Mouse (Mus musculus) neural tube, embryonic 12.5 days (tissue): ENCODE data around the gene Aknad1. TPM values are rescaled to one million over a fixed set of nuclear protein-coding genes. Genes with fewer than 3 reads are reported as not detected.

ENCODE experiments used
- ATAC-seq: fragments of 200-750 bp; cut with Nextera tagmentation; 2 replicates; pipeline ENCODE4 v1.8.0; 2017; ENCODE audit warnings: low read depth, mild to moderate bottlenecking, moderate TSS enrichment, moderate library complexity; ENCODE audit not compliant: low FRiP score
- H3K27ac ChIP-seq: fragments of 300-500 bp; sonication (generic); 2 replicates; pipeline ENCODE4 v1.5.1; 2016
- H3K27me3 ChIP-seq: fragments of 300-500 bp; sonication (generic); replicated peaks from 2 replicates; pipeline ENCODE4 v1.6.1; 2016; ENCODE audit warnings: mild to moderate bottlenecking
- H3K36me3 ChIP-seq: fragments of 300-500 bp; sonication (generic); 2 replicates; pipeline ENCODE4 v1.6.1; 2016; ENCODE audit warnings: mild to moderate bottlenecking
- H3K4me1 ChIP-seq: fragments of 300-500 bp; sonication (generic); 2 replicates; pipeline ENCODE4 v1.6.1; 2016
- H3K4me2 ChIP-seq: fragments of 300-500 bp; sonication (generic); replicated peaks from 2 replicates; pipeline ENCODE4 v1.6.1; 2016; ENCODE audit warnings: mild to moderate bottlenecking
- H3K4me3 ChIP-seq: fragments of 300-500 bp; sonication (generic); 2 replicates; pipeline ENCODE4 v1.5.1; 2016
- H3K9ac ChIP-seq: fragments of 300-500 bp; sonication (generic); 2 replicates; pipeline ENCODE4 v1.6.1; 2016; ENCODE audit warnings: mild to moderate bottlenecking
- H3K9me3 ChIP-seq: fragments of 300-500 bp; sonication (generic); 2 replicates; pipeline ENCODE4 v1.6.1; 2016; ENCODE audit warnings: mild to moderate bottlenecking
- WGBS: fragments of 180-500 bp; shearing (Covaris S2); methylation state at CpG from one replicate; pipeline ENCODE4 v1.1.7; 2016; 5-methylcytosine and 5-hydroxymethylcytosine counted together
- polyA plus RNA-seq: library from polyadenylated mRNA; unstranded; fragments of >200 nt; fragmentation: Nextera tagmentation; extraction: Ambion mirVana; gene quantifications from 2 replicates; pipeline ENCODE4 v1.2.1, GENCODE M21; 2016

Aknad1 gene
- polyA plus RNA-seq, 1 experiment from 2014 or later = 0.08 TPM

DNA sequence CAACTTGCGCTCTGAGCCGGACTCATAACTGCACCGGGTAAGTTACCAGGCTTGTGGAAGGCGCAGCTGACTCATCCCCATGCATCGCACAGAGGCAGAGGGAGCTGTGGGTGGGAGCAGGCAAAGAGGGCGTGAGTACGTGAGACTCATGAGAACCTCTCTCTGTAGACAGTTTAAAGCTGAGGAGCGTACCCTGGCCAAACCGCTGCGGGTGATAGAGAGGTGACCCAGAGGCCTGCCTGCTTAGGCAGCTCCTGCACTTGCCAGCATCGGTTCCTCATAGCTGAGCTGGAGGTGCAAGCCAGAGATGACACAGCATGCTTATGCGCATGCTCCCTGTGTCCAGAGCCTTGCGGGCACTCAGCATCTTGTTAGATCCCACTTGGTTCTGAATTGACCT lies 32.8 kb downstream of the Aknad1 start:
- Histone ChIP-seq H3K9me3 (no peaks in the 10 kb centered on the region), H3K4me1 (no peaks in the 10 kb centered on the region), H3K36me3 (no peaks in the 10 kb centered on the region), H3K27me3 (no peaks in the 10 kb centered on the region), H3K4me3 (no peak overlapping the region), H3K4me2 (no peak overlapping the region), H3K27ac (no peak overlapping the region), H3K9ac (no peak overlapping the region)
- WGBS = 92% methylated on average over 13 of the region's 13 CpGs
- ATAC-seq = no peak

DNA sequence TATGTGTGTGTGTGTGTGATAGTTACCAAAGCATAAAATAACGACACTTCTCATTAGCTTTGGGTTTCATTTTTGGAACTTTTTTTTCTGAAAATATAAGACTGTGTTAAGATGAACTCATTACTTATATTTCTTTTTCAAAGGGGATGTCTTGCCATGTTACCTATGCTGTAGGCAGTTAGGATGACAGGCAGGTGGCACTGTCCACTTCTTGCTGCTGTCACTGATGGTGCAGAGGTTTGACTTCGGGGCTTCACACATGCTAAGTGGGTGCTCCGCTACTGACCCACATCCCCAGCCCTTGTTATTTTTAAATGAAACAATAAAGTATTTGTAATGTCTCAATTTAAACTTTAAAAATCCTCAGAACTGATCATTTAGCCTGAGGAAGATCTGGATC lies 33.4 kb downstream of the Aknad1 start:
- Histone ChIP-seq H3K27me3 (no peaks in the 10 kb centered on the region), H3K9me3 (no peaks in the 10 kb centered on the region), H3K27ac (no peak overlapping the region), H3K4me3 (no peak overlapping the region), H3K9ac (no peak overlapping the region), H3K36me3 (no peaks in the 10 kb centered on the region), H3K4me1 (no peaks in the 10 kb centered on the region), H3K4me2 (no peak overlapping the region)
- ATAC-seq = no peak
- WGBS = 90% methylated on average over 3 of the region's 3 CpGs

DNA sequence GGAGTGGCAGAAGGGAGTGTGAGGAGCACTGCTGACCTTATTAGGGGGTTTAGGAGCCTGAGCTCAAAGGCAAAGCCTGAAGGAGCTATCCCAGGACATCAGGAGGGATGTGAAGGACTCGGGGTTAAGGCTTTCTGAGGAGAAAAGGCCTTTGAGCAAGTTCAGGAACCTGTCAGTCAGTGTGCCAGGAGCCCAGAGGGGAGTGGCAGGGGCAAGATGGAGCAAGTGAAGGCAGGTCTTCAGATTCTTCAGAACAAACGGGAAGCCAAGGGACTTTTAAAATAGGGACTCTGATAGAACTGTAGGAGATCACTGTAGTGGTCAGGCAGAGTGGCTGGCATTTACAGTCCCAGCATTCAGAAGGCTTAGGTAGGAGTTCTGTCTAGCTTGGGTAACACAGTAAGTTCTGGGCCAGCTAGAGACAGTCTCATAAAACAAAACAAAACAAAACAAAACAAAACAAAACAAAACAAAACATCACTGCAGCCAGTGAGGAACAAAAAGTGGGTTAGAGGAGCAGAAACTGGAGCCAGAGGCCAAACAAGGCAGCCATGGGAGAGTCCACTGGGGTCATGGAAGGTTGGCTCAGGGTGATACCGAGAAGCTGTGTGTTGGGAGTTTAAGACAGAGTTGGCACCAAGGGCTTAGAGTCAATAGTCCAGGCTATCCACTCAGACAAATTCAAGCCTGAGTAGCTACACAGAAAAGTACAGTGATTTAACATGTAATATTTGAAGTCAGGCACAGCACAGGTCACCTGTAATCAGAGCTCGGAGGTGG lies 39.5 kb downstream of the Aknad1 start:
- Histone ChIP-seq H3K9me3 (no peaks in the 10 kb centered on the region), H3K4me3 (no peak overlapping the region), H3K27me3 (no peaks in the 10 kb centered on the region), H3K36me3 (no peaks in the 10 kb centered on the region), H3K27ac (no peak overlapping the region), H3K4me1 (no peaks in the 10 kb centered on the region), H3K4me2 (no peak overlapping the region), H3K9ac (no peak overlapping the region)
- 75% methylated on average over 4 of the region's 4 CpGs for WGBS
- ATAC-seq = no peak

DNA sequence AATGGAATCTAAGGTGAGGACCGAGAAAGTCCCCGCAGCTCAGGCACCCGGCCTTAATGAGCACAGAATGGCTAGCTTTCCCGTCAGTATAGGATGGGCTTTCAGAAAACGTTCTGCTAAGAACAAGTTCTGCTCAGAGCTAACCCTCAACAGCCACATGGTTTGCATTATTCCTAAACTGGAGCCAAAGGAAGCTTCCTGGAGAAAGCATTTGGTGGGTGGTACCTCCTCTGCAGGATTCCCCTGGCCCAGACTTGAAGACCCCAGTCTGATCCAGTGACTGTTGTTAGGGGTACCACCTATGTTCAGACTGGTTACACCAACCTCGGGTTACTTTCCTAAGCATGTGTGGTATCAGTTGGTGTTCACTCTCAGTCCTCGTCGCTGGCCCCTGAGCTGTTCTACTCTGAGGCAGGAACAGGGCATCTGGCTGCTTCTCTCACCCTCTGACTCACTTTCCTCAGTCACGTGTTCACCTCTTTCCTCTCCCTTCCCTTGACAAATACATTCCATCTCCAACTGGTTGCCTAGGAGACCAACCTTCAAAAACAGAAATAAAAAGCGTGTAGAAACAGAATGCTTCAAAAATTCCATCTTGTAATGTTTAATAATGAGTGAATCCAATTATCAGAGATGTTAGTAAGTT lies 41.9 kb downstream of the Aknad1 start:
- no peak overlapping the region for H3K27ac ChIP-seq
- H3K27me3 ChIP-seq = no peaks in the 10 kb centered on the region
- no peak overlapping the region for H3K4me2 ChIP-seq
- H3K9ac ChIP-seq = no peak overlapping the region
- H3K36me3 ChIP-seq = no peaks in the 10 kb centered on the region
- no peaks in the 10 kb centered on the region for H3K4me1 ChIP-seq
- ATAC-seq = no peak
- WGBS = 70% methylated on average over 10 of the region's 10 CpGs
- peaks cover 10% of the 10 kb centered on the region; the same call in 1 of the 2 replicates for H3K9me3 ChIP-seq
- H3K4me3 ChIP-seq = no peak overlapping the region

DNA sequence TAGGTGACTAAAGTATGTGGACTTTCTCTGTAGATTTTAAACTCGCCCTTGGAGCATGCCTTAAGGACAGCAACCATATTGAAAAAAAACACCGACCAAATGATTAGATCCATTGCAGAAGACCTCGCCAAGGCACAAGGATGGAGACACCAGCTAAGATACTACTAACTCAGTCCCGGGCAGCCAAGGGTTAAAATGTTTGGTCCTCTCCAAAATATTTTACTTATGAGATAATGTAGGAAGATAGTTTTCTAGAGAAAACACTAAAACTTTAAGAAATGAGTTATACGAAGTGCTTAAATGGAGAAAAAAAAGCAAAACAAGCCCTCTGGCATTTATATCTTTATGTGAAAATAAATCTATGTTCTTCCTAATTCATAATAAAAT lies 42.4 kb downstream of the Aknad1 start:
- H3K9ac ChIP-seq = no peak overlapping the region
- no peak overlapping the region for H3K27ac ChIP-seq
- H3K9me3 ChIP-seq = peaks cover 10% of the 10 kb centered on the region; the same call in 1 of the 2 replicates
- H3K36me3 ChIP-seq = no peaks in the 10 kb centered on the region
- no peak for ATAC-seq
- H3K4me1 ChIP-seq = no peaks in the 10 kb centered on the region
- no peak overlapping the region for H3K4me2 ChIP-seq
- no peaks in the 10 kb centered on the region for H3K27me3 ChIP-seq
- 89% methylated on average over 5 of the region's 5 CpGs for WGBS
- H3K4me3 ChIP-seq = no peak overlapping the region

DNA sequence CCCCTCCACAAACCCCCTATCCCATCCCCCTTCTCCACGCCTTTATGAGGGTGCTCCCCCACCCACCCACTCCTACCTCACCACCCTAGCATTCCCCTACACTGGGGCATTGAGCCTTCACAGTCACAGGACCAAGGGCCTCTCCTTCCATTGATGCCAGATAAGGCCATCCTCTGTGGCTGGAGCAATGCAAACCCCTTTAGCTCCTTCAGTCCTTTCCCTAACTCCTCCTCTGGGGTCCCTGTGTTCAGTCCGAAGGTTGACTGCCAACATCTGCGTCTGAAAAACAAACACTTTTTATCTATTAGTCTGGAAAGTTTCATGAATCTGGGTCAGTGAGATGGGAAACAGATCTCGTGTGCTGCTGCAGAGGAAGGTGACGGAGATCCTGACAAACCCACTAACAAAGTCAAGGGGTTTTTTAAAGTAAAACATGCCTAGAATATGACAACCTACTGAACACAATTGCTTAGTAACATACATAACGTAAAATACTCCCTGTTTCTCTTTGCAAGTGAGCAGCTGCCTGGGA lies 43.0 kb downstream of the Aknad1 start:
- H3K9ac ChIP-seq = no peak overlapping the region
- no peaks in the 10 kb centered on the region for H3K4me1 ChIP-seq
- no peaks in the 10 kb centered on the region for H3K36me3 ChIP-seq
- H3K27ac ChIP-seq = no peak overlapping the region
- ATAC-seq = no peak
- H3K27me3 ChIP-seq = no peaks in the 10 kb centered on the region
- H3K9me3 ChIP-seq = peaks cover 10% of the 10 kb centered on the region; the same call in 1 of the 2 replicates
- no peak overlapping the region for H3K4me2 ChIP-seq
- WGBS = 82% methylated on average over 6 of the region's 6 CpGs
- H3K4me3 ChIP-seq = no peak overlapping the region

DNA sequence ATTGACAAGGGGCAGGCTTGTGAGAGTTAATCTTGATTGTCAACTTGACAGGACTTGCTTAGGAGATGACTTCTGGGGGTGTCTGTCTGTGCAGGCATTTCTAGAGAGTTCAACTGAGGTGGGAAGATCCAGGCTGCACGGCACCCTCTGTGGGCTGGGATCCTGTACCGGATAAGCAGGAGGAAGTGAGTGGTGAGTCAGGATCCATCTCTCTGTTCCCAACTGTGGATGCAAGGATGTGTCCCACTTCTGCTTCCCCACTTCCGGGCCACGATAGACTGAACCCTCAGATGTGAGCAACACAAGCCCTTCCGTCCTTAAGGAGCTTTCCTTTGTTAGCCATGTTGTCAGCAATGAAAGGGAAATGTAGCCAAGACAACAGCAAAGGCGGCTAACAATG lies 47.1 kb downstream of the Aknad1 start:
- ATAC-seq = no peak
- no peaks in the 10 kb centered on the region for H3K36me3 ChIP-seq
- H3K9ac ChIP-seq = no peak overlapping the region
- H3K27me3 ChIP-seq = no peaks in the 10 kb centered on the region
- peaks cover 10% of the 10 kb centered on the region; the same call in 1 of the 2 replicates for H3K9me3 ChIP-seq
- no peak overlapping the region for H3K4me2 ChIP-seq
- peaks cover 9% of the 10 kb centered on the region; the same call in 1 of the 2 replicates for H3K4me1 ChIP-seq
- no peak overlapping the region for H3K27ac ChIP-seq
- no peak overlapping the region for H3K4me3 ChIP-seq
- WGBS = 79% methylated on average over 6 of the region's 6 CpGs

DNA sequence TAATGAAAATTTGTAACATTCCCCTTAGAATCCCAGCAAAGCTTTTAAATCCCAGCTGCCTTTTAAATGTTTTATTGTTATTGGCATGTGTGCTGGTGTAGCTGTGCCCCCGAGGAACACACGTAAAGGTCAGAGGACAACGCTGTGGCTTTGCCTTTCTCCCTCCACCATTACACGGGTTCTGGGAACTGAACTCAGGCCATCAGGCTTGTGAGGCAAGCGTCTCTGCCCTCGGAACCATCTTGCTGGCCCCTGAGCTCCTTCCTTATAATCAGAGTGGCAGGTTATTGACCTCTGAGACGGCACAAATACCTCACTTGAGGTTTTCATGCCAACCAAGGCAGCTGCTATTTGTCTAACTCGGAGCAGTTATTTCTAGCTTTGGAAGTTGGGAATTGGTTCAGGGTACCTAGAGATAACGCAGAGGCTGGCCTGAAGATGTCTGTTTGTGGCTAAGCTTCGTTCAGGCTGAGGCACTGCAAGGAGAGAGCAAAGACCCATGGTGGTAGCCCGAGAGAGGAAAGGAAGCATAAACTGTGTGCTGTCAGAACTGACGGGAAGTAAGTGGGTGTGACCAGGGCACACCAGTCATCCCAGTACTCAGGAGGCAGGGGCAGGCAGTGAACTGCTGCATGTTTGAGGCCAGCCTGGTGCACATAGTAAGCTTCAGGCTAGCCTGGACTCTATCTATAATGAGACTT lies 48.4 kb downstream of the Aknad1 start:
- Histone ChIP-seq H3K27ac (no peak overlapping the region), H3K36me3 (no peaks in the 10 kb centered on the region), H3K27me3 (no peaks in the 10 kb centered on the region), H3K4me2 (no peak overlapping the region), H3K9ac (no peak overlapping the region), H3K9me3 (peaks cover 10% of the 10 kb centered on the region; the same call in 1 of the 2 replicates), H3K4me3 (no peak overlapping the region), H3K4me1 (peaks cover 9% of the 10 kb centered on the region; the same call in 1 of the 2 replicates)
- ATAC-seq = no peak
- 76% methylated on average over 12 of the region's 12 CpGs for WGBS

DNA sequence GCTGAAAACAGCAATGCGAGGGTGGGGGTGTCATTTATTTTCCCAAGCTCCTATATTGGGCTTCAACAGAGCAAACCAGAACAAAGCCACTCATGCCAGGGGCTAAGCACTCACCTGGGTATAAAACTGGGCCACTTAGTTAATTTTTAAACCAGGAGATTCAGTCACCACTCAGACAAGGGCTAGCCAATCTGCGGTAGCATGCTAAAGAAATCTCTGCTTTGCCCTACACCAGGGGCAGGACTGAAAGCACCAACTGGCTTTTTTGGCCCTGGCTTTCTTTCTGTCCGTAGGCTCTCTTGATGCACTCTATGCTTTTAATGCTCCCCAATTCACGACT lies 49.0 kb downstream of the Aknad1 start:
- no peak overlapping the region for H3K4me2 ChIP-seq
- no peak for ATAC-seq
- H3K4me3 ChIP-seq = no peak overlapping the region
- H3K36me3 ChIP-seq = no peaks in the 10 kb centered on the region
- no peaks in the 10 kb centered on the region for H3K27me3 ChIP-seq
- H3K27ac ChIP-seq = no peak overlapping the region
- peaks cover 10% of the 10 kb centered on the region; the same call in 1 of the 2 replicates for H3K9me3 ChIP-seq
- H3K9ac ChIP-seq = no peak overlapping the region
- WGBS = 94% methylated on average over 4 of the region's 4 CpGs
- peaks cover 9% of the 10 kb centered on the region; the same call in 1 of the 2 replicates for H3K4me1 ChIP-seq

DNA sequence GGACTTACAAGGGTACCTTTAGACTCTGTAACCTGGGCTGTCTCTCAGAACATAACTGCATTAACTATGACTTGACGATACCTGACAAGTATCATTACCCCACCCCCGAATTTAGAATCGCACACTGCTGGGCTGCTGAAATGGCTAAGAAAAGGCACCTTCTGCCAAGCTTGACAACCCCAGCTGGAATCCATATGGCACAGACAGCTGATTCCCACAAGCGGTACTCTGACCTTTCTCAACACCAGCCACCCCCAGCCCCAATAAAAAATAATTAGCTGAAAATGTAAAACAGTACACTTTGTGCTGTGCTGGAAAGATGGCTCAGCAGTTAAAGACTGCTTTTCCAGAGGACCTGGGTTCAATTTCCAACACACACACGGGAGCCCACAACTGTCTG lies 49.8 kb downstream of the Aknad1 start:
- 0 out of 2 replicates have a peak, but pooled peaks have one; percentile 33 for ATAC-seq
- Histone ChIP-seq H3K36me3 (no peaks in the 10 kb centered on the region), H3K4me3 (no peak overlapping the region), H3K27me3 (no peaks in the 10 kb centered on the region), H3K4me1 (peaks cover 9% of the 10 kb centered on the region; the same call in 1 of the 2 replicates), H3K27ac (no peak overlapping the region), H3K4me2 (no peak overlapping the region), H3K9me3 (peaks cover 10% of the 10 kb centered on the region; the same call in 1 of the 2 replicates), H3K9ac (no peak overlapping the region)
- 68% methylated on average over 5 of the region's 5 CpGs for WGBS

DNA sequence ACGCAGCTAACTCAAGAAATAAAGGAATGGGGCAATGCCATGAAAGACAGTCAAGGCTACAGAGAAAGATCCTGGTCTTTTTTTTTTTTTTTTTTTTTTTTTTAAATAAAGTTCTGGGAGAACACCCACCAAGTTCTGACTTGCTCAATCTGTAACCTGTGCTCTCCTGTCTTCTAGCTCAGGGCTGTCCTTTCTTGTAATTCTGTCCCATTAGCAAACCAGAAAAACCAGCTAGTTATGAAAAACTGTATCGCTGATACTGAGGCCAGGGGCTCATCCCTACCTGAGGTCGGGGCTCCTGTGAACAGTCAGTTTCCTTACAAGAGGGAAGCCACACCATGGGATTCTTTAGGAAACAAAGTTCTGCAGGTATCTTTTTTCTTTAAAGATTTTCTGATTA lies 51.0 kb downstream of the Aknad1 start:
- Histone ChIP-seq H3K27ac (no peak overlapping the region), H3K27me3 (no peaks in the 10 kb centered on the region), H3K4me3 (no peak overlapping the region)

More for the DNA sequence above, 51.0 kb downstream of the Aknad1 start:
- Histone ChIP-seq H3K9ac (no peak overlapping the region), H3K4me2 (no peak overlapping the region), H3K9me3 (no peaks in the 10 kb centered on the region), H3K4me1 (peaks cover 9% of the 10 kb centered on the region; the same call in 1 of the 2 replicates), H3K36me3 (peaks cover 3% of the 10 kb centered on the region)
- WGBS = 87% methylated on average over 3 of the region's 3 CpGs
- ATAC-seq = no peak
